Mouse (Mus musculus): ENCODE results near the gene Kremen2. TPM values are rescaled to one million over a fixed set of nuclear protein-coding genes. Genes with fewer than 3 reads are reported as not detected.
"Not testable (repeated sequence)": the region's sequence is repeated elsewhere in the genome, so short reads cannot be mapped to it uniquely, and the experiment has no call there.

Gene Kremen2
- polyA plus RNA-seq, 1 experiment from 2014 or later, result 9.6 TPM

DNA sequence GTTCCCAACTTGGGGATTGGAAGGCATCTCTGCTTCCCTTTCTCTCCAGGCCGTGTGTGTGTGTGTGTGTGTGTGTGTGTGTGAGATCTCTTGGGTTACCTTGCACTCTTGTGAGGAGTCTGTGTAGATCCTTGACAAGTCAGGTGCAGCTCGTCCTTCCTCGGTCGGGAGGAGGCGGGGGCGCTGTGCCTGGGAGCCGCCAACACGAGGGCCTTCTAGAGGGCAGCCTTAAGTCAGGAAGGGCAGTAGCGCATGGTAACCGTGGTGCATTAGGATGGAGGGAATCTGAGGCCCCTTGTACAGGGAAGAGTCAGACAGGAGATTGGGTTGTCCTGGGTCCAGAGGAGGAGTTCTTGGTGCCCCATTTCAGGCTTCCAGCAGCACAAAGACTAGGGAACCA is 30.6 kb upstream of the Kremen2 start:
- Histone ChIP-seq H3K36me3 (replicated peaks) (0 out of 2 replicates have a peak, but pooled peaks cover 8% of the 10 kb centered on the region), H3K27ac (replicated peaks) (no peak overlapping the region), H3K27me3 (replicated peaks; ENCODE audit: low read depth, poor library complexity, severe bottlenecking) (no peaks in the 10 kb centered on the region), H3K4me3 (no peak overlapping the region), H3K4me1 (peaks cover 13% of the 10 kb centered on the region), H3K9me3 (no peaks in the 10 kb centered on the region)
- 81% methylated on average over 10 of the region's 10 CpGs for WGBS
- no peak for DNase-seq (ENCODE audit: low spot score)

DNA sequence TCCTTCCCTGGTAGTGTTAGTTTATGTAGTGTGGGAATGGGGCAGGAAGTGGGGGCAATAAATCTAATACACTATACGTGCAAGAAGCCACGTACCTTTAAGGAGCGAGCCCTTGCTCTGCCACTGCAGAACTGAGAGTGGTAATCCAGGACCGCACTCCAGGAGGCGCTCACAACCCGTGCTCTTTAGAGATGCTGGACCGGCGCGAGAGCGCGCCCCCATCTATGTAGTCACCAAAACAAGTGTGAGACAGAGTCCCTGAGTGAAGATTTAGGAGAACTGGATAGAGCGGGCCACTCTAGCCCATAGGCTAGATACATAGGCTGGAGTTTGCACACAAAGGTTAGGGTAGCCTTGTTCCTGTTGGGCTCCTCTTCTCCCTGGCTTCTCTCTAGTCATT is 28.5 kb upstream of the Kremen2 start:
- H3K4me3 ChIP-seq, result peak overlapping the region; percentile 23; the same call in 1 of the 2 replicates
- peaks cover 11% of the 10 kb centered on the region for H3K36me3 ChIP-seq (replicated peaks)
- peak; percentile 84 for DNase-seq (ENCODE audit: low spot score)
- no peak overlapping the region for H3K27ac ChIP-seq (replicated peaks)
- H3K27me3 ChIP-seq (replicated peaks; ENCODE audit: low read depth, poor library complexity, severe bottlenecking), result no peaks in the 10 kb centered on the region
- peaks cover 24% of the 10 kb centered on the region for H3K4me1 ChIP-seq
- no peaks in the 10 kb centered on the region for H3K9me3 ChIP-seq
- WGBS, result 8% methylated on average over 12 of the region's 12 CpGs

DNA sequence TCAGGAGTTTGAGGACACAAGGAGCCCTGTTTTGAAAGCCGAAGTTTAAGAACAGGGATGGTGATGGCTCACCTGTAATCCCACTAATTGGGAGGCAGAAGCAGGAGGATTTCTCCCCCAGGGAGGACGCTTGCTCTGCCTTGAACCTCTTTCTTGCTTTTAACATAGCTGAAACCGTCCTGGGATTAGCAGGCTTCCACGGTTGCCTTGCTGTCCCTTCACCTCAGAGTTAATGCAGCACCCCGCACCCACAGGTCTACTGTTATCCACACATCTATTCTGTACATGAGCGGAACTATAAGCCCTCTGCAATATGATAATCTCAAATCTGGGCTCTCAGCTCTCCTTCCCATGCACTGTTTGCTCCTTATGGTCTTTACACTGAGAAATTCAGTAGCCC is 28.0 kb upstream of the Kremen2 start:
- Histone ChIP-seq H3K9me3 (no peaks in the 10 kb centered on the region), H3K4me3 (no peak overlapping the region), H3K36me3 (replicated peaks) (peaks cover 13% of the 10 kb centered on the region), H3K27ac (replicated peaks) (no peak overlapping the region), H3K27me3 (replicated peaks; ENCODE audit: low read depth, poor library complexity, severe bottlenecking) (no peaks in the 10 kb centered on the region), H3K4me1 (peaks cover 24% of the 10 kb centered on the region)
- 72% methylated on average over 6 of the region's 6 CpGs for WGBS
- no peak for DNase-seq (ENCODE audit: low spot score)

DNA sequence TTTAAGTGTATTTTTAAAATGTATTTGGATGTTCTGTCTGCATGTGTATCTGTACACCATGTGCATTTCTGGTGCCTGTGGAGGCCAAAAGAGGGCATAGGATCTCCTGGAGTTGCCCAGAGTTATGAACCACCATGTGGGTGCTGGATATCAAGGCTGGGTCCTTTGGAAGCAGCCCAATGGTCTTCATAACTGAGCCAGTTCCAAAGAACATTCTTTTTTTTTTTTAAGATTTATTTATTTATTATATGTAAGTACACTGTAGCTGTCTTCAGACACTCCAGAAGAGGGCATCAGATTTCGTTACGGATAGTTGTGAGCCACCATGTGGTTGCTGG is 26.6 kb upstream of the Kremen2 start:
- DNase-seq (ENCODE audit: low spot score); H3K27ac ChIP-seq (replicated peaks); H3K27me3 ChIP-seq (replicated peaks; ENCODE audit: low read depth, poor library complexity, severe bottlenecking); H3K9me3 ChIP-seq: not testable (repeated sequence)
- Histone ChIP-seq H3K36me3 (replicated peaks) (peaks cover 27% of the 10 kb centered on the region), H3K4me1 (peaks cover 24% of the 10 kb centered on the region), H3K4me3 (peak overlapping the region; percentile 90)
- 85% methylated on average over 2 of the region's 2 CpGs for WGBS

DNA sequence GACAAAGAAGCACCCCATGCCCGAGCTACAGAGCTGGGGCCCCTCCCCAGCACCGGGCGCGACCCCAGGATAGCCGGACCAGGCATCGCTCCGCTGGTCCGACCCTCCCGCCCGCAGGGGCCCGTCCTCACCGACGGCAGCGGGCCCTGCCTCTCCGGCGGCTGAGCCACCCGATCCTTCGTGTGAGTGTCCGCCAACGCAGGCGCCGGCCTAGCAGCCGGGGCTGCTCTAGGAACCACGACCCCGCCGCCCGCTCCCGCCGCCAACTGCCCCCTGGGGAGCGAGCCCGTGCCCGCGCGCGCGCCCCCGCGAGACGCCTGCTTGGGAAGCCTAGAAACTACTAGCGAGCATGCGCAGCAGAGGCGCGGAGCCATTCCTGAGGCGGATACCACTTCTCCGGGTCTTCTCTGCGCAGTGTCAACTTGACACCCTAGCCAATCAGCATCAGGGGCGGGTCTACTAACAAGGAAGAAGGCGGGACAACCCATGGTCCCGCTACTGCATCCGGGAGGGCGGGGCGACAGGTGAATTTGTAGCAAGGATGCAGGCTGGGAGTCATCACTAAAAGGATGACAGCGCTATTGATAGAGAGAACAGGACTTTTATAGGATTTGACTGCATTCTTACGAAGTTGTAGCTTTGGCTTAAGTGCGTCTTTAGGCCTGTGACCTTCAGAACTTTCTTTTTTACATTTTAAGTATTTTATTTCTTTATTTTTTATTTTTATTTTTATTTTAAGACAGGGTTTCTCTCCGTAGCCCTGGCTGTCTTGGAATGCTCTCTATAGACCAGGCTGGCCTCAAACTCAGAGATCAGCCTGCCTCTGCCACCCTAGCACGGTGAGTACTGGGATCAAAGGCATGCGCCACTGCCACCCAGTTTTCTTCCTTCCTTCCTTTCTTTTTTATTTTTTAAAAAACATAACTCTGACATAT is 25.9 kb upstream of the Kremen2 start, which contains the start of gene Flywch1:
TSS of gene Flywch1 (minus strand) at position 319 of the 935 bp plus-strand sequence.
- H3K4me3 ChIP-seq, result peak within 1 kb of the TSS; percentile 90
- H3K9me3 ChIP-seq, result no peaks in the 10 kb centered on the region
- 4% methylated on average over 58 of the region's 58 CpGs for WGBS
- H3K27ac ChIP-seq (replicated peaks), result peak within 1 kb of the TSS; percentile 98
- peak; percentile 99 for DNase-seq (ENCODE audit: low spot score)
- peaks cover 32% of the 10 kb centered on the region for H3K36me3 ChIP-seq (replicated peaks)
- no peaks in the 10 kb centered on the region for H3K27me3 ChIP-seq (replicated peaks; ENCODE audit: low read depth, poor library complexity, severe bottlenecking)
- H3K4me1 ChIP-seq, result peaks cover 24% of the 10 kb centered on the region

DNA sequence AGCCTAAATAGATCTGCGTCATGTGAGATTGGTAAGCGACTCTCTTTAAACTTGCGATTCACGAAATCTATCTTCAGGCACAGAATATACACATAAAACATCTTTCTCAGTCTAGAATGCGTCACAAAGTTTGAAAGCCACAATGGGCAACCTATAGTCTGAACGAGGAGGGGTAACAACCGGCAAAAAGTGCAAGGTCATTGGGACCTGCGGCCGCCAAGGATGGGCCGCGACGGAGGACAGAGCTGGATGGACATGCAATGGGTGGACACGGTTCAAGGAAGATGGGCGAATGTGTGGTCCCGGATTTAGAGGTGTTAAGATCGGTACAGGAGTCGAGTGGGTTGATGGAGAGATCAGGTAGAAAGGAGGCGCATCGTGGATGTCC is 25.3 kb upstream of the Kremen2 start:
- H3K27ac ChIP-seq (replicated peaks), result peak overlapping the region; percentile 98
- H3K27me3 ChIP-seq (replicated peaks; ENCODE audit: low read depth, poor library complexity, severe bottlenecking), result no peaks in the 10 kb centered on the region
- no peak for DNase-seq (ENCODE audit: low spot score)
- peaks cover 38% of the 10 kb centered on the region for H3K36me3 ChIP-seq (replicated peaks)
- H3K4me3 ChIP-seq, result peak overlapping the region; percentile 90
- H3K4me1 ChIP-seq, result peaks cover 24% of the 10 kb centered on the region
- 2% methylated on average over 19 of the region's 19 CpGs for WGBS
- H3K9me3 ChIP-seq, result no peaks in the 10 kb centered on the region

DNA sequence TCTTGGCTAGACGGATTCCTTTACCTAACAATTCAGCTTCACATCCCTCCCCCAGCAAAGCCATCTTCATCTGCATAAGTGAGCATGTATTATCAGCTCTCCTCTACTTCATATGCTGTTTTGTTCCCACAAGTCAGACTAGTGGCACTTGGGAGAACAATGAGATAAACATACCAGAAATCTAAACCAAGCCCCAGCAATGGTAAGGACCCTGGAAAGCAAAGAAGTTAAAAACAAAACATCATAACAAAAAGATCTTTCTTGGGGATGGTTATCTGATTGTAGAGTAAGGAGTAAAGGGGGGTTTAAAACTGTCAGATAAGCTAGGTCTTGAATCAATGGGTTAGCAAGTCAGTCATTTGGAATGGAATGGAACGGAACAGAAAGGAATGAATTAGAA is 24.9 kb upstream of the Kremen2 start:
- H3K4me1 ChIP-seq, result peaks cover 24% of the 10 kb centered on the region
- peak overlapping the region; percentile 98 for H3K27ac ChIP-seq (replicated peaks)
- WGBS, result 20% methylated on average over 2 of the region's 2 CpGs
- H3K27me3 ChIP-seq (replicated peaks; ENCODE audit: low read depth, poor library complexity, severe bottlenecking), result no peaks in the 10 kb centered on the region
- H3K9me3 ChIP-seq, result no peaks in the 10 kb centered on the region
- peaks cover 42% of the 10 kb centered on the region for H3K36me3 ChIP-seq (replicated peaks)
- H3K4me3 ChIP-seq, result peak overlapping the region; percentile 90
- no peak for DNase-seq (ENCODE audit: low spot score)

DNA sequence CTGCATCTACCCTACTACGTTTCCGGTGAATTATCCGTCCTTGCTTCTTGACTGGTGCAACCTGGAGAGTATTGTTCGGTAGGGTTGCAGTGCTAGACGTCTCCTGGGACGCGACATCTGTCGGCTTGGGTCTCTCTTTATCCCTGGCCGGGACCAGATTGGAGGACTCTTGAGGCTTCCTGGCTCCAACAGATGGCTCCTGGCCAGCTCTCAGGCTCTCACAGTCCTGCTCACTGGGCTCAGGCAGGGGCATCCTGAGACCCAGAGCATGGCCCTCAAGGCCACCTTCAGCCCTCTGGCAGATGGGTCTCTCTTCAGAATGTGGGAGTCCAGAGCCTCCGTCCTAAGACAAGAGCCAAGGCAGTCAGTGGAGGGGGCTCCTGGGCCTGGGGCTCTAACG is 17.3 kb upstream of the Kremen2 start:
- no peaks in the 10 kb centered on the region for H3K4me1 ChIP-seq
- H3K27ac ChIP-seq (replicated peaks), result no peak overlapping the region
- 0 out of 2 replicates have a peak, but pooled peaks cover 2% of the 10 kb centered on the region for H3K9me3 ChIP-seq
- H3K27me3 ChIP-seq (replicated peaks; ENCODE audit: low read depth, poor library complexity, severe bottlenecking), result no peaks in the 10 kb centered on the region
- 91% methylated on average over 11 of the region's 11 CpGs for WGBS
- DNase-seq (ENCODE audit: low spot score), result no peak
- no peak overlapping the region for H3K4me3 ChIP-seq
- peaks cover 92% of the 10 kb centered on the region for H3K36me3 ChIP-seq (replicated peaks)

DNA sequence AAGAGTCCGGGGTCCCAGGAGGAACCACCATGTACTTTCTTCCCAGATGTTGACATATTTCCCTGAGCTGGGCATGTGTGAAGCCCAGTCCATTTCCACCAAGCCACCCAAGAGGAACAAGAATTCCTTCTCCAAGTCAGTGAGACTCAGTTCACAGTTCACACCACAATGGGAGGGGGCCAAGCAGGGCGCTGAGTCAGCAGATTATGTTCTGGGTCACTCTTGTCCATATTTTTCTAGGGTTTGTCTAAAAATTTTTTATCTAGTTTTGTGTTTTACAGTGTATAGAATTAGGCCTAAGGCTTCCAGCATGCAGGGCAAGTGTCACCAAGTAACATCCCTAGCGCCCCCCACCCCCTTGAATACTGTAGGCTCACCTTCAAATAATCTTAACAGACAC is 15.5 kb upstream of the Kremen2 start:
- no peaks in the 10 kb centered on the region for H3K4me1 ChIP-seq
- no peak overlapping the region for H3K27ac ChIP-seq (replicated peaks)
- WGBS, result 93% methylated on average over 3 of the region's 3 CpGs
- peaks cover 95% of the 10 kb centered on the region for H3K36me3 ChIP-seq (replicated peaks)
- no peak for DNase-seq (ENCODE audit: low spot score)
- 0 out of 2 replicates have a peak, but pooled peaks cover 2% of the 10 kb centered on the region for H3K9me3 ChIP-seq
- no peaks in the 10 kb centered on the region for H3K27me3 ChIP-seq (replicated peaks; ENCODE audit: low read depth, poor library complexity, severe bottlenecking)
- H3K4me3 ChIP-seq, result no peak overlapping the region

DNA sequence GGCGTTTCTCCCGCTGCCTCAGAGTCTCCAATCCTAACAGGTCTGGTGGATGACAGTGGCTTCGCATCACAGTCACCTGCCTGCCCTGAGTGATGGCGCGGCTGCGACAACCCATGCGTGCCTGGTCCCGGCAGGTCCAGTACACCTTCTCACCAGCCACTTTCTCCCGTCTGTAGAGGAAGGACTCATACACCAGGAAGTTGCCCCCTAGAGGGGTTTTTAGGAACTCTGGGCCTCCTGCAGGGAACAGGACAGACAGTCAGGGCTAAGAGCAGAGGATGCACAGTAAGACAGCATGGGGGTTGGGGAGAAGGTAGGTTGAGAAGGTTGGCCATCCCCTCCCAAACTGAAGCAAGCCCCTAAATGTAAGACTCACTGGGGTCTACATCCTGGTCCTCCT is 14.6 kb upstream of the Kremen2 start:
- no peaks in the 10 kb centered on the region for H3K27me3 ChIP-seq (replicated peaks; ENCODE audit: low read depth, poor library complexity, severe bottlenecking)
- H3K36me3 ChIP-seq (replicated peaks), result peaks cover 95% of the 10 kb centered on the region
- H3K4me1 ChIP-seq, result no peaks in the 10 kb centered on the region
- no peak overlapping the region for H3K4me3 ChIP-seq
- DNase-seq (ENCODE audit: low spot score), result no peak
- WGBS, result 96% methylated on average over 9 of the region's 9 CpGs
- H3K9me3 ChIP-seq, result 0 out of 2 replicates have a peak, but pooled peaks cover 2% of the 10 kb centered on the region
- no peak overlapping the region for H3K27ac ChIP-seq (replicated peaks)

DNA sequence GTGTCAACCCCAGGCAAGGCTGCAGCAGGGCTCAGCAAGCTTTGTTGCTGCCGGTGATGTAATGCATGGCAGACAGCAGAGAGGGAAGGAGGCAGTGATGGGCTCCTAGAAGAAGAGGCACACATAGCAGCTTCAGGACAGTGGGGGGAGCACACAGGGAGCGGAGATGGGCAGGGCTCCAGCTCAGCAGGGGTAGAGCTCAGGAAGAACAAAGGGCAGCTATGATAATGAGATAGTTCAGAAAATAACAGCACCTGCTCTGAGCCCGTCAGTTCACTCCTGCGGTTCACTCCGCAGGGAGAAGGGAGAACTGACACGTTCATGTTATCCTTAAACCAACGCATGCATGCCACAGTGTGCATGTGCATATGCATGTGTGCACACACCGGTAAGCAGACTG is 13.2 kb upstream of the Kremen2 start:
- H3K9me3 ChIP-seq, result 0 out of 2 replicates have a peak, but pooled peaks cover 2% of the 10 kb centered on the region
- no peaks in the 10 kb centered on the region for H3K4me1 ChIP-seq
- H3K27ac ChIP-seq (replicated peaks), result no peak overlapping the region
- DNase-seq (ENCODE audit: low spot score), result no peak
- no peak overlapping the region for H3K4me3 ChIP-seq
- H3K27me3 ChIP-seq (replicated peaks; ENCODE audit: low read depth, poor library complexity, severe bottlenecking), result no peaks in the 10 kb centered on the region
- 86% methylated on average over 8 of the region's 8 CpGs for WGBS
- H3K36me3 ChIP-seq (replicated peaks), result peaks cover 100% of the 10 kb centered on the region

DNA sequence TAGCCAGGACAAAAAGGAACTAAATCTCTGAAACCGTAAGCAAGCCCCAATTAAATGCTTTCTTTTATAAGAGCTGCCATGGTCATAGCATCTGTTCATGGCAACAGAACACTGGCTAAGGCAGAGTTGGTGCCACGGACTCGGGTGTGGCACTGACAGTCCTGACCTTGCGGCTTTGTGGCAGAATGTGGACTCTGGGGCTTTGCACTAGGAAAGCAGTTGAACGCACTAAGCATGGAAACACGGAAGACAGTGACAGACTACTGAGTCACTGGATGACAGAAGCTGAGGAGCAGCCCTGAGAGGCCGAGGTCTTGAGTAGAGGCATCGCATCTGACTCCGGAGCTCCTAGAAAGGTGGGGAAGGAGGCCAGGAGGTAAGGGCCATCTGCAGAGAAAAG is 11.9 kb upstream of the Kremen2 start:
- H3K27ac ChIP-seq (replicated peaks), result no peak overlapping the region
- H3K4me1 ChIP-seq, result no peaks in the 10 kb centered on the region
- H3K4me3 ChIP-seq, result no peak overlapping the region
- H3K36me3 ChIP-seq (replicated peaks), result peaks cover 100% of the 10 kb centered on the region
- H3K27me3 ChIP-seq (replicated peaks; ENCODE audit: low read depth, poor library complexity, severe bottlenecking), result no peaks in the 10 kb centered on the region
- 0 out of 2 replicates have a peak, but pooled peaks cover 2% of the 10 kb centered on the region for H3K9me3 ChIP-seq
- no peak for DNase-seq (ENCODE audit: low spot score)
- WGBS, result 97% methylated on average over 9 of the region's 9 CpGs

DNA sequence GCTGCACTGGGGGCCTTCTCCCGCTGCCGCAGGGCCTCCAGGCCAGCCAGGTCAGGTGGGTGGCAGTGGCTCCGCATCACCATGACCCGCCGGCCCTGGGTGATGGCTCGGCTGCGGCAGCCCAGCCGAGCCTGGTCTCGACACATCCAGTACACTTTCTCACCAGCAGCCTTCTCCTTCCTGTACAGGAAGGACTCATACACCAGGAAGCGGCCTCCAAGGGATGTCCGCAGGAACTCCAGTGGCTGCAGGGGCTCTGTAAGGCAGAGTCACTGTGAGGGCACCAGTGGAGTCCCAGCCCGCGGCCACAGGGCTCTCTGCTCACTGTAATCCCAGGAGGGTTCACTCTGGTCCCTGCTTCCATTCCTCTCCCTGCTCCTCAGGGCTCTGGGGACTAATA is 10.1 kb upstream of the Kremen2 start:
- Histone ChIP-seq H3K9me3 (0 out of 2 replicates have a peak, but pooled peaks cover 2% of the 10 kb centered on the region), H3K36me3 (replicated peaks) (peaks cover 98% of the 10 kb centered on the region), H3K4me1 (no peaks in the 10 kb centered on the region), H3K27ac (replicated peaks) (no peak overlapping the region), H3K27me3 (replicated peaks; ENCODE audit: low read depth, poor library complexity, severe bottlenecking) (no peaks in the 10 kb centered on the region), H3K4me3 (no peak overlapping the region)
- DNase-seq (ENCODE audit: low spot score), result no peak
- WGBS, result 96% methylated on average over 13 of the region's 13 CpGs
